ENCODE assay signal across 24 mouse cellular contexts in the genomic region with DNA sequence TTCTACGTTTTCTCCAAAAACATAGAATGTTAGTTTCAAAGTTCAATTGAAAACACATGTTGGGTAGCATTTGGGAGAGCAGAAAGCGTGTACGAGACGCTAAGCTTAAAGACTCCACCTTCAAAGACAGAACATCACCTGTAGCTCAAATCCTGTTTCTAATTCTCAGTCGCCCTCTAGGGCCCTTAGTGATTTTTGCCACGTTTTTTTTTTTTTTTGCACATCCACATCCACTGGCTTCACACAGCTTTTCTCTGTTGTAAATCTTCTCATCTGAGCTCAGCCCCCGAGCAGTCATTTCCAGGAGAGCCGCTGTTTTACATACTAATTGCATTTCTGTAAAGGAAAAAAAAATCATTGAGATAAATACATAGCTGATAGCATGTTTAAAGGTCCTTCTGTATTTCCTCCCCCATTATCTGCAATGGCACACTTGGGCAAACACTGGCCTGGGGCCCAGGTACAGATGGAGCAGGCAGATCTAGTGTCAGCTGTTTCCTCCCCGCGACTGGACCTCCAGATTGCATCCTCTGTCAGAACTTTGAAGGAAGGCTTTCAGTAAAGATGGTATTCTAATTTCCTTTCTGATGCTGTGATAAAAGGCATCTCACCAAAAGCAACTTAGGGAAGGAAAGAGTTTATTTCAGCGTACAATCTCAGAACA. TPM values are rescaled to one million over a fixed set of nuclear protein-coding genes. Genes with fewer than 3 reads are reported as not detected.
DNase-seq lines count a peak whose midpoint lies in the region; ATAC-seq and TF ChIP-seq lines count a peak whose summit lies in the region.
"Had no signal": no experiment of that assay in that cellular context is flagged by ENCODE, and none has a peak within 500 bp of the region (broad histone marks: within the 10 kb centered on the region; RNA-seq: fewer than 3 reads in every experiment).

No protein-coding gene starts in this region.

- in situ Hi-C loops in ES-E14 (cut with MboI; ENCODE audit: low sequenced_read_pairs in 2 of 2, unreplicated experiment in 2 of 2) = no loop called here

- no peak overlapping the region for H3K27ac ChIP-seq in hindbrain, postnatal 0 days
- H3K27ac ChIP-seq in hindbrain, embryonic 10.5 days = no peak overlapping the region
- H3K27ac ChIP-seq in ES-E14 (ENCODE audit: insufficient read depth, low read depth, low read length, poor library complexity, severe bottlenecking) = no peak overlapping the region
- H3K27ac ChIP-seq: embryonic facial prominence, embryonic 15.5 days; hindbrain, embryonic 12.5 days; kidney, embryonic 15.5 days; limb, embryonic 15.5 days; liver, embryonic 14.5 days had no signal

- 57% methylated on average over 11 of the region's 11 CpGs for WGBS in hindbrain, postnatal 0 days
- WGBS in hindbrain, embryonic 10.5 days = 76% methylated on average over 11 of the region's 11 CpGs

- H3K9me3 ChIP-seq in hindbrain, postnatal 0 days (ENCODE audit: low read length) = no peaks in the 10 kb centered on the region
- H3K9me3 ChIP-seq in hindbrain, embryonic 10.5 days = peaks cover 7% of the 10 kb centered on the region; the same call in 1 of the 2 replicates
- H3K9me3 ChIP-seq in ES-E14 (ENCODE audit: control insufficient read depth, insufficient read depth, low read depth, low read length) = no peaks in the 10 kb centered on the region
- H3K9me3 ChIP-seq: embryonic facial prominence, embryonic 15.5 days; hindbrain, embryonic 12.5 days; limb, embryonic 15.5 days had no signal

- no peaks in the 10 kb centered on the region for H3K36me3 ChIP-seq in hindbrain, postnatal 0 days (ENCODE audit: insufficient read depth, low read length)
- peaks cover 21% of the 10 kb centered on the region; the same call in 1 of the 2 replicates for H3K36me3 ChIP-seq in hindbrain, embryonic 10.5 days
- H3K36me3 ChIP-seq in ES-E14 (ENCODE audit: control insufficient read depth, insufficient read depth, low read length, poor library complexity, severe bottlenecking) = no peaks in the 10 kb centered on the region
- H3K36me3 ChIP-seq: embryonic facial prominence, embryonic 15.5 days; heart, embryonic 12.5 days; kidney, embryonic 15.5 days; limb, embryonic 15.5 days had no signal

- no peak overlapping the region for H3K9ac ChIP-seq in hindbrain, postnatal 0 days (replicated peaks; ENCODE audit: low read length)
- no peak overlapping the region for H3K9ac ChIP-seq in ES-E14 (ENCODE audit: insufficient read depth, low read depth, low read length, poor library complexity, severe bottlenecking)
- H3K9ac ChIP-seq: embryonic facial prominence, embryonic 15.5 days; heart, embryonic 12.5 days; hindbrain, embryonic 12.5 days; kidney, embryonic 15.5 days; limb, embryonic 15.5 days; liver, embryonic 14.5 days; lung, embryonic 14.5 days had no signal

- H3K4me2 ChIP-seq in hindbrain, postnatal 0 days (ENCODE audit: low read depth, low read length) = no peak overlapping the region
- H3K4me2 ChIP-seq: embryonic facial prominence, embryonic 15.5 days; heart, embryonic 12.5 days; hindbrain, embryonic 12.5 days; kidney, embryonic 15.5 days; limb, embryonic 15.5 days; lung, embryonic 14.5 days had no signal

- no peaks in the 10 kb centered on the region for H3K27me3 ChIP-seq in hindbrain, postnatal 0 days (ENCODE audit: insufficient read depth, low read length)
- no peaks in the 10 kb centered on the region for H3K27me3 ChIP-seq in hindbrain, embryonic 10.5 days (ENCODE audit: insufficient read depth, poor library complexity, severe bottlenecking)
- H3K27me3 ChIP-seq: embryonic facial prominence, embryonic 15.5 days; heart, embryonic 12.5 days; hindbrain, embryonic 12.5 days; kidney, embryonic 15.5 days; limb, embryonic 15.5 days; megakaryocyte, embryonic 14.5 days had no signal

- ATAC-seq in hindbrain, postnatal 0 days = no peak
- ATAC-seq: midbrain, embryonic 16.5 days had no signal

- H3K4me3 ChIP-seq in hindbrain, postnatal 0 days (ENCODE audit: low read length) = no peak overlapping the region
- no peak overlapping the region for H3K4me3 ChIP-seq in hindbrain, embryonic 10.5 days
- H3K4me3 ChIP-seq in ES-E14 (ENCODE audit: insufficient read depth in 1 of 2, low read depth in 1 of 2, low read length in 2 of 2, poor library complexity in 1 of 2, severe bottlenecking in 1 of 2) = no peak overlapping the region
- H3K4me3 ChIP-seq: embryonic facial prominence, embryonic 15.5 days; heart, embryonic 12.5 days; hindbrain, embryonic 12.5 days; kidney, embryonic 15.5 days; limb, embryonic 15.5 days; megakaryocyte, embryonic 14.5 days had no signal

- DNase-seq in hindbrain, postnatal 0 days (ENCODE audit: low spot score) = peak; percentile 33
- DNase-seq in hindbrain, embryonic 10.5 days (ENCODE audit: low spot score) = no peak
- no peak for DNase-seq in ES-E14 (ENCODE audit: low read depth, low spot score)
- peak; percentile 73 for DNase-seq in brain, adult 2 months (ENCODE audit: low read depth, low spot score)
- peak; percentile 75 for DNase-seq in cerebellum, adult 9-11 months
- DNase-seq in frontal cortex, postnatal 10 days (ENCODE audit: low spot score in 2 of 2) = no peak
- DNase-seq in testis, postnatal 14 days (ENCODE audit: low spot score) = no peak
- DNase-seq: adrenal gland, postnatal 10 days; gastrocnemius, postnatal 10 days; heart, postnatal 10 days; kidney, adult 11 months; kidney, postnatal 36 days; lung, embryonic 14.5 days; lung, postnatal 36 days had no signal

- peaks cover 4% of the 10 kb centered on the region; the same call in 1 of the 2 replicates for H3K4me1 ChIP-seq in hindbrain, postnatal 0 days (ENCODE audit: insufficient read depth, low read length)
- H3K4me1 ChIP-seq in hindbrain, embryonic 10.5 days (replicated peaks) = no peaks in the 10 kb centered on the region
- no peaks in the 10 kb centered on the region for H3K4me1 ChIP-seq in ES-E14 (ENCODE audit: control insufficient read depth in 2 of 2, insufficient read depth in 2 of 2, low read length in 2 of 2, poor library complexity in 1 of 2)
- H3K4me1 ChIP-seq: embryonic facial prominence, embryonic 15.5 days; heart, embryonic 12.5 days; hindbrain, embryonic 12.5 days; kidney, embryonic 15.5 days; limb, embryonic 15.5 days; megakaryocyte, embryonic 14.5 days had no signal

- TF ChIP-seq CTCF in hindbrain, postnatal 0 days (IDR thresholded peaks at IDR 0.05; ENCODE audit: low read depth) = no peak

TF ChIP-seq in ES-E14, 5 proteins besides CTCF, POLR2A, EP300 and RAD21:
- no peak for TF ChIP-seq HCFC1 (IDR thresholded peaks at IDR 0.05; ENCODE audit: borderline replicate concordance, insufficient read depth, low read length)
- TF ChIP-seq ZNF384 (IDR thresholded peaks at IDR 0.05; ENCODE audit: low read depth, low read length) = peak; percentile 88

RNA-seq across cellular contexts. Expression of gene Tmem132c, which starts 15.5 kb away (rescaled TPM):
- 46.0 and 52.7 TPM in 2 replicates for total RNA-seq in hindbrain, postnatal 0 days (2014; rRNA removed)
- polyA plus RNA-seq in hindbrain, postnatal 0 days (2015; fragmentation: Nextera tagmentation; extraction: Ambion mirVana) = 12.9 and 13.5 TPM in 2 replicates
- polyA plus RNA-seq in hindbrain, embryonic 10.5 days (2016; fragmentation: Nextera tagmentation; extraction: Ambion mirVana) = 24.0 and 33.2 TPM in 2 replicates
- total RNA-seq in ES-E14 (2012; rRNA removed) = 0.71 and 1.1 TPM in 2 replicates
- total RNA-seq: granulocyte monocyte progenitor cell, adult 5-6 weeks; neutrophil, adult 5-6 weeks had no signal

Comparison
In these comparisons a context has a peak if more than half of its experiments do, and no peak if none do; other contexts are left out.
1. DNase-seq: peak in hindbrain, postnatal 0 days (single experiment), brain, adult 2 months (single experiment) and cerebellum, adult 9-11 months (single experiment); none in hindbrain, embryonic 10.5 days (single experiment), ES-E14 (single experiment), frontal cortex, postnatal 10 days (0 of 2) and testis, postnatal 14 days (single experiment).
2. RNA of gene Tmem132c, which starts 15.5 kb away (total RNA-seq): 46.0 to 52.7 TPM in hindbrain, postnatal 0 days; 0.71 to 1.1 TPM in ES-E14; every median in the first group is over 10 times any median in the second.